Mouse (Mus musculus) T-helper 17 cell (primary cell): ENCODE data around the gene Col9a1.

ENCODE experiments used
- in situ Hi-C, 2 experiments: fragments of 300-600 bp; cut with MboI, MseI; formaldehyde crosslinking; loops; 1 replicate in 1 of 2; 2 replicates in 1 of 2; pipeline ENCODE4 v1.15.1; 2025; ENCODE audit warnings: high pct_unique_total_duplicates in 2 of 2

The Col9a1 gene

DNA sequence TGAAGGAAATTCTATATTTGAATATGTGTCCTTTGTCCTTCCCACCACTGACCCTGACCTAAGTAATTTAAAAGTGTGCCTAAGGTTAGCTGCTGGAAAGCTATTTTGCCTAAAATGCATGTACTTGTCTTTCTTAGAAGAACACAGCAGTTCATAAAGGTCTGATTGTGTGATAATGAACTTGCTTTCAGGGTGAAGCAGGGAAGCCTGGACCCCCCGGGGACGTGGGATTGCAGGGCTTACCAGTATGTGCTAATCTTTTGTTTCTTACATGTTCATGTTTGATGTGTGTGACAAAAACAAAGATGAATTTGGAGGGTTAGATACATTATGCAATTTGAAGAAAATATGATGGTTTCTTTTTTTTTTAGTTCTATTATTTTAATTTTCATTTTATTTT lies 44.8 kb downstream of the Col9a1 start:
- in situ Hi-C loops, result no loop called here

DNA sequence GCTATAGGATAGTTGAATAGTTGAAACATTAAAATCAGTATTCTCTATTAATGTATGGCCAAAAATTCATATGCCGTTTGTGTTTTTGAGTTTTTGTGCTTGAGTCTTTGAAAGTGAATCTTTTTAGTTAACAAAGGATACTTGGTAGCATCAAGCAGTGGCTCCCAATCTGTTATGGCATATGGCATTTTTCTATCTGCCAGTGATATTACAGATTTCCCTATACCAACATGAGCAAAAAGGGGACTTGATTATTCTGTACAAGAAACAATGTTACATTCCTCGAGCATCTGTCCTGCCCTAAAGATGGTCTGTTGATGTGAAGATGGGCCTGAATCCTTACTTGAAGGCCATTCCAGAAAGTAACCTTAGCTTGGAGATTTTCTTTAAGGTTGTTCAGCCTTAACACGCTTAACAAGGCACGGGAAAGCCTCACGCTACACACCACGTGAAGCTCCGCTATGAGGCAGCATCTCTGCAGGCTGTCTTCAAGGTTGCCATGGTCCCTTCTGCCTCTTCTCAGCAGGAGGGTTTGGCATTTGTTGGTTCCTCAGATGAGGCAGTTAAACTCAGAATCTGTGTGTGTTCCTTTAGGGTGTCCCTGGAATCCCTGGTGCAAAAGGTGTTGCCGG lies 45.7 kb downstream of the Col9a1 start:
- in situ Hi-C loops, result no loop called here

DNA sequence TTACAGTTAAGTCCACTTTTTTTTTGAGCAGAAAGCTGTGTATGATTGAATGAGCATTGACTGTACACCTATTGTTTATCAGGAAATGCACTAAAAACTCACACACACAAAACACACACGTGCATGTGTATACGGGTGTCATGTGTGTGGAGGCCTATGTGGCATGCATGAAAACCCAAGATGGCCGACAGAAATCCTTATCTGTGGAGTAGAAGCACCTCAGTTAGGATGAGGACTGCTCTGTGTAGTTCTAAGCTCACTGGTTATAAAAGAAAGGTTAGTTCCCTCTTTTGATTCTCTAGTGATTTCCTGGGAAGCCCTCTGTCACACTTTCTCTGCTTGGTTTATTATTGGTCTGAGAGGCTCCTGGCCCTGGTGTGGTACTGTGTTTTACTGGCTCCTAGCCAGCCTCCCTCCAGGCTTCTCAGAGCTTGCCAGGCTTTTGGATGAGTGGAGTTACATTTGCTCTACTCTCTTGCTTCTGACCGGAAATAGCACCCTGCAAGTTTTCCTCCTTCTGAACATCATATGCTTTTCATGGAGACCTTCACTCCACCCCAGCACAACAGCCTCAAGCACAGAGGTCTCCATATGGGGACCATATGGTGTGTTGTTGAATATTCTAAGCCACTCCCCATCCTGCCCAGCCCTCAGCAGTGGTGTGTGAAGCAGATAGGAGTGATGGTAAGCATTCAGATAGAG lies 48.6 kb downstream of the Col9a1 start:
- in situ Hi-C loops, result no loop called here

DNA sequence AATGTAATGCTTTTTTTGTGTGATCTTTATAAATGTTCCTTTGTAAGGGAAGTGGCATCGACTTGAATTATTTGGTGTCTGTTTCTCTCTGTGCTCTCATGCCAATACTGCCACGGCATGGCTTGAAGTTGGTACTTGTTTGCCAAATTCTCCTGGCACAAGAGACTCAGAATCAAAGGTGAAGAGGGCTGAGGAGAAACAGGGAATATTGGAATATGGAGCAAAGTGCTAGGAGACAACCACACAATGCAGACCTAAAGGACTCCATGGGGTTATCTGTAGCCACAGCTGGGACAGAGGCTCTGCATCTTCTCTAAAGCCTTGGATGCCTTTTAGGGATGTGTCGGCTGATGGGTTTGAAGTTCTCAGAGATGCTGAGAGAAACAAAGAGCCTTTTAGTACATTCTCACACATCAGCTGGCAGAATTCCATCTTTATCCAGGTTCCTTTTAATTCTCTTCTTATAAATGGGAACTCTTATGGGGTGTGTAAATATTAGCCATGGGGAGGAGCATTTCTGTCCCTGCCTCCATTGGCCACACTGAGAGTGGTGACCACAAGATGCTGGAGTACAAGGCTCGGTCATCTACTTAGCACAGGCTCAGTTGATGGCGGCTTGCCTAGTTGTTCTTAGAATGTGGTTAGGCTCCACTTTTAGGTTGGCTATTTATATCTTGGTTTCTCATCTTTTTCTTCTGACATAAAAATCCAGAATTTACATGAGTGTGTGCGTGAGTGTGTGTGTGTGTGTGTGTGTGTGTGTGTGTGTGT lies 49.7 kb downstream of the Col9a1 start:
- in situ Hi-C loops, result no loop called here

DNA sequence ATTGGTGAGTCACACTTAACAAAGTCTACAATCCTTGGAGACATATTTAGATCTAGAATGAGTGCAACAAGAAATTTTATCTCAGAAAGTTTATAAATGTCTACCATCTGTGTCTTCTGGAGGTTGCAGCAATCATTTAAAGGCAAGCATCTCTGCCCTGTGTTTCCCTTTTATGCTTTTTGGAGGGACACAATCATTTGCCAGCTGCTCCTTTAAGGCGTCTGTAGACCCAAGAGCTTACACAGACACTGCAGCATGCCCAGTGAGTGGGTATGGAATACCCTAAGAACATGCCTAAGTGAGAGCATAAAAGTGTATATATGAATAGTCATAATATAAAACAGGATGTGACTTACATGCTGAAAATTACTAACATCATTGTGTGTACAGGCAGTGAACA lies 52.1 kb downstream of the Col9a1 start:
- in situ Hi-C loops, result no loop called here

DNA sequence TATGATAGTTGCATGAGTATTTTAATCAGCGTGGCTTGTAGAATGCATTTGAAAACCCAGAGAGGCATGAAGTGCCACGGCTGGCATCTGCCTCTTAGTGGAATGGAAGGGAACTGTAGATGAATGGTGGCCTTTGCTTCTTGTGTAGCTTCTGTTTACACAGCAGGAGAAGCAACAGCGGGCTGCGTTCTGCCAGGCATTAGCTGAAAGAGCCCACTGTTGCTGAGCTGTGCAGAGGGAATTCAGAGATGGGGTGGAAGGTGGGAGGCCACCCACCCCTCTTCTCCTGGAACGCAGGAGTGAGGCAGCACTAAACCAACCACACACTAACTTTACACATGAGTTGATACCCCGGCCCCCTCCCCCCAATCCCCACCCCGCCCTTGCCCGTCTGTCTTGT lies 53.0 kb downstream of the Col9a1 start:
- in situ Hi-C loops, result no loop called here

DNA sequence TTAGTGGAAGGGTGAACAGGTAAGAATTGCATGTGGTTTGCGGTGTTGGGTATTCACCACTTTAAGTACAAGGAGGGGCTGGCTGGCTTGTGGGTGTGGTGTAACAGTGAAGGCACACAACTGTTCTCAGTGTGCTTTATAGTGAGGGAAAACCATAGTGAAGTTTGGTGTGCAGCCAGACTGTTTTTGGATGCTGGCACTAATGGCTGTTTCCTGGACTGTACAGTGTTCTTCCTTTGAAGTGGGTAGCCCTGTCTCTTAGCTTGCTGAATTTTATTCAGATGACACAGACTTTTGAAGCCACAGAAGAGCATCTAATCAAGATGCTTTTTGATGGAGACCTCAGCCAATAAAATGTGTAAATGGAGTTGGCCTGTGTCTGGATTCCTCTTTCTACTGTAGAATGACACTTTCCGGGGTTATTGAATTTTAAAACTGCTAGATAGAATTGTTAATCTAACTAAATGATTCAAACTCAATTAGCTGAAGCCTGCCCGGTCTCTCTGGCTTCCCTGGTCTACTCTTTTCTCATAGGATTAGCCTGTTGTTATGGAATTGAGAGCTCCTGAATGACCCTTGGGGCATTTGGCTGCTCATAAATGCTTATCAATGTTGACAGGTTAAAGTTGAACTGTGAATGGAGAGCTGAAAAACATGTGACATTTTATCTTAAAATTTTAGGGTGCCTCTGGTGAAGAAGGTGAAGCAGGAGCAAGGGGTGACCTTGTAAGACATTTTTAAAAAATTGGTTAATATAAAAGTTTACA lies 54.3 kb downstream of the Col9a1 start:
- in situ Hi-C loops, result no loop called here

DNA sequence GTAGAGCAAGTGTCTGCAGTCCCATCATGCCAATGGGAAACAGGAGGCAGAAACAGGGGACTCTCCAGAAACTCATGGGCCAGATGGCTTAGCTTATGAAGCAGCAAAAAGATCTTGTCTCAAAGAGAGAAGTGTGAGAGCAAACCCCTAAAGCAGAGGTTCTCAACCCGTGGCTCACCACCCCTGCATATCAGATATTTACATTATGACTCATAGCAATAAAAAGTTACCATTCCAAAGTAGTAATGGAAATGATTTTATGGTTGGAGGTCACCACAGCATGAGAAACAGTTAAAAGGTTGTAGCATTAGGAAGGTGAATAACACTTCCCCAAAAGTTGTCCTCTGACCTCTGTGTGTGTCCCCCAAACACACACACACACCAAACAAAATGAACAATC lies 58.9 kb downstream of the Col9a1 start:
- in situ Hi-C loops, result no loop called here

DNA sequence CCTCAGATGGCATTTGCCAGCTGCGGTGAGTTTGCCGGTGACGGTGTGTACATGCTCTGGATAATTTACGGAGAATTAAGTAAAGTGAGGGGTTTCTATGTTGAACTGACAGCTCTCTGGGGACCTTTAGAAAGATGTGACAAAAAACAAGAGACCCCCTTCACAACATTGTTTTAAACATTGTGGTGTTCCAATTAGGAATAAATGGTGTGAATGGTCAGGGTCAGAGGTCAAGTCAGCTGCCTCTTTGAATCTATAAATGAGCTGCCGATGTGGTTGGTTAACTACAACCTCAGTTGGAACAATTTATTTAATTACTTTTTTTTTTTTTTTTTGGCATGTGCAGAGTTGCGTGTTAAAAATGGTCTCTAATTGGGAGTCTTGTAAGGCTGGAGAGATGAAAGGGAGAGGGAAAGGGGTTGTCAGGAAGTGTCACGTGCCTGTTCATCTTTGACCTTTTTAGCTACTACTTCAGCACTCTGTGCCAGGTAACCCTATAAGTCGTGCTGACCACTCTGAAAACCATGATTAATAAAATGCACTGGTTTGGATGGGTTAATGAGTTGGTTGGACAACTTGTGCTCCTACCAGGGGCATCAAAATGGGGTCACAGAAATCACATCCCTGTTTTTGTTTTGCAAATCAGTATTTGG lies 62.8 kb downstream of the Col9a1 start:
- in situ Hi-C loops, result no loop called here

DNA sequence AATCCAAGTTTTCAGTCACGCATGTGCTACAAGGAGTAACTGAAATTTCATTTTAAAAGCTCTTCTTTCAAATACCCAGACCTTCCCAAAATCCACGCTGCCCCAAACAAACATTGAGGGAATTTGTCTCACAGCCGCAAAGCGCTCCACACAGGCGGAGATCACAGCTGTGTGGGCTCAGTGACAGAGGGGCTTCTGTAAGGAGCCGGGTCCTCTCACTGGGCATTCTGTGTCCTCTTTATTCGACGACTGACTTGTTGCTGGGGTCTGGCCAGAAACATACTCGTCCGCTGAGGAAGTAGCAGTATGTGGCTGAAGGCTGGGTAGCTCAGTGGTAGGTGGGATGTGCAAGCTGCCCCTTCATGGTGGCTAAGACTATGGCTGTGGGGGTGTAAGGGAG lies 67.5 kb downstream of the Col9a1 start:
- in situ Hi-C loops, result loop anchor here in 1 of 2 experiments (5.0 kb wide), 1 partner anchor 418 kb away; no protein-coding TSS in a partner anchor

DNA sequence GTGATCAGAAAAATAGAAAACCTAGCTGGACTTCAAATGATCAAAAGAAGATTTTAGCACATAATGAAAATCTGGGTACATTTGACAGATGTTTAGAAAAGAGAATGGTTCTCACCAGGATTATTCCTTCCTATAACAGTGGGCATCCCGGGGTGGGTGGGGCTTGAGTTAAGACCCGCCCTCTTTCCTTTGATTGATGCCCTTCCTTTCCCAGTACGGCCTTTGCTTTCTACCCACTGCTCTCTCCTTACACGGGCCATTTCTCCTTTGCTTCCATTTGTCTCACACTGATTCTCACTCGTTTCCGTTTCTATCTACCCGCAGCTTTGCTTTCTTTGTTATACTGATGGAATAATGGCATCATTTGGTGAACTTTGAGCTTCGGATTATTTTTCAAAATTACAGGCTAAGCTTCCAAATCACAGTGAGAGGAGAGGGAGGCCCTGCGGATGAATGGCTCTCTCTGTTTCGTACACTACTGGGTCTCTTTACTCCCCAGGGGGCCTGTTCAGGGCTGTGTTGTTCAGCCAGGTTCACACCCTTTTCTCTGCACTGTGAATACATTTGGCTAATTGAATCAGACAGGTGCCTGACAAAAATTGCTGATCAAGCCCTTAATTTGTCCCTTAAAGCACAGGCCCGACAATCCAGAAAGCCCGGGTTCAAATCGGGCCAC lies 68.4 kb downstream of the Col9a1 start:
- in situ Hi-C loops, result loop anchor here in 1 of 2 experiments (5.0 kb wide), 1 partner anchor 419 kb away; no protein-coding TSS in a partner anchor

DNA sequence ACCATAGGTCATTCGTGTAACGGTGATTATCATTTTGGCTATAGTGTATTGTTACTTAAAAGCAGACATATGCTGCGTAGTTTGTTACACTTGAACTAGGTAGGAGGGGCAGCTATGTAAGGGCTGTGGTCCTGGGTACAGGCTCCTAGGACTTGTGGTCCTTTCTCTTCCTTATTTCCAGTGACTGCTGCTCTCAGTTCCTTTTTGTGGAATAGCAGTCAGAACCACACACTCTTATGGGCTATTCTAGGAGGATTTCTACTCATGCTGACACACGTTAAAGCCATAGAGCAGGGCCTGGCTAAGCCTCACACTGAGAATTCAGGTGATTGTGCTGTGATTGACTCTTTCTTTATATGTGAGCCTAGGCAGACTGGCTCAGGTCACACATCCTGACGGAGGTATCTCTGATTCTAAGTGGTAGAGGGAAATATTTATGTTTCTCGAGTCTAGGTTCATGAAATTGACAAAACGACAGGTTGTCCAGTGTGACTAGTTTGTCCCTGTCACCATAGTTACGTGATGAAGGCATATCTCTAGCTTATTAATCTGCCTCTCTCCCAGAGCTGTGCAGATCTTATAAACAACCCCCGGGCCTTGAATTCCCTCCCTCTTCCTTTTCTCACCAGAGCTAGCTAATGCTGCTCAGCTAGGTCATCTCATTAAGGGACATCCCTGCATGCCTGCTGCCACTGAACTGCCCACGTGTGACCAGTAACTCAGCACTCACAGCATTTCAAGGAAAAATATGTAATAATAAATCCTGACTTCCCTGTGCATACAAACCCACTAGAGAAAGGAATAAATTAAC lies 71.1 kb downstream of the Col9a1 start:
- in situ Hi-C loops, result loop anchor here in 1 of 2 experiments (5.0 kb wide), 1 partner anchor 421 kb away; no protein-coding TSS in a partner anchor

DNA sequence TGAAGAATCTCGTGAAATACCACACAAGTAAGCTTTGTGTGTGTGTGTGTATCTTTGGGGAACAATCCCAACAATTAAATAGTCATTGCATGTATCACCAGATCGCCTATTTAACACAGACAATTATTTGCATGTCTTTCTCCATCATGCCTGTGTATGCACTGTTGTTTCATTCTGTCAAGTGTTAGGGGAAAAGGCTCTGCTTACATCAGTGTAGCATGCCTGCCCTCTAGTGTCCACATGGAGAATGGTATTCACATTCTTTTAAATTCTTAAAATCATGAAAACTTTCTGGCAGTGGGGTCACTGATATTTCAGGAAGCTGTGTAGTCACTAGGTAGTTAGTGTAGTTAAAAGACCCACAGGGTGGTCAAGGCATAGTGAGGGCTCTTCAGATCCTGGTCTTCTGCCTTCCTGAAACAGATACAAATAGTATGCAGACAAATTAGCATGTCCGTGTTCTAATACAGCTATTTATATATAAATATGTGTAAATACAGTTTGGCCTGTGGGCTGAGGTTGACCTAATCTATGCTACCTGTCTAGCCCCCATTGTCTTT lies 71.8 kb downstream of the Col9a1 start:
- in situ Hi-C loops, result loop anchor here in 1 of 2 experiments (5.0 kb wide), 1 partner anchor 422 kb away; no protein-coding TSS in a partner anchor

DNA sequence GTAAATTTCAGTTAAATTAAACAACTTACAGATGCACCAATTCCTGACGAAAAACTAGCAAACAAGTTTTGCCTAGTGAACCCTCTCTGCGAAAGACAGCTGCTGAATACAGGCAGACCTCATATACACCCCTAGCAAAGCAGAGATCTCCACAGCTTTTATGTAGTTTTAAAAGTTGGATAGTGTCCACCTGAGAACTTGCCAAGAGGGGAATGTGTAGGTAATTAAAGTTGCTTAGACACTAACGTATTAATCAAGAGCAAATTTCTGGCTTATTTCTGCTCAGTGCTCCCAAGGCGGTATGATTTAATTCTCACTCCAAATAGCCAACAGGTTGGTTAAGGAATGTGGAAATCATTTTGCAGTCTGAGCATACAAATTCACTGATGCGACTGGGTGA lies 80.6 kb downstream of the Col9a1 start:
- in situ Hi-C loops, result no loop called here

DNA sequence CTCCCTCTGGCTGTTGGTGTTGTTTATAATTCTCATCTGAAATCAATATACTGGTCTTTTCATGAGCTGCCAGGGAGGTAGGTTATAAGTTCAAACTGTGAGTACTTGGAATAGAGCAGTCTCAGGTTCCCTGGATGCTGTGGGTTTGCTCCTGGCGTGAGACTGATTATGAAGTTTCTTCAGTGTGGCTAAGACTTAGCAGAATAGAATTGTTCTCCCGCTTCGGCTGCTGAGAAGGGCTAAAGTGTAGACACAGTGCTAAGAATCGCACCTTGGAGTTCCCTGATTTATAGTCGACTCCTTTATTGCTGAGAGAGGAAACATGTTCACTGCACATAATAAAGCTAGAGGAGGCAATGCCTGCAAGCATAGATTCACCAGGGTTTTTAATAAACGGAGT lies 82.0 kb downstream of the Col9a1 start:
- in situ Hi-C loops, result no loop called here

DNA sequence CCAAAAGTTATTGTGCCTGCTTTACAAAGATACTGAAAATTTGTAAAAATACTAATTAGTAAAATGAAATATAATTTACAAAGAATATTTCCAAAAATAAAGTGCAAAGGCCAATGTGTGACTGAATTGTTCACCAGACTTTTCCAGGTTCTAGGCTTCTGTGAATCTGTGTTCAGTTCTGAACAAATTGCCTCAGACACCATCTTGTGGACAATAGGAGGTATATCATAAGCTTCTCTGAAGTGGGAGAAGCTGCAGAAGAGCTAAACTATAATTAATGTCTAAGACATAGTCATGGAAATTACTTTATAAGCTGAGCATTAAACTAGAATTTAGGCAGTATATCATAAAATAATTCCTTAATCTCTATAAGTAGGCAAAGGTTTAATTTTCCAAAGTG lies 83.8 kb downstream of the Col9a1 start:
- in situ Hi-C loops, result no loop called here

DNA sequence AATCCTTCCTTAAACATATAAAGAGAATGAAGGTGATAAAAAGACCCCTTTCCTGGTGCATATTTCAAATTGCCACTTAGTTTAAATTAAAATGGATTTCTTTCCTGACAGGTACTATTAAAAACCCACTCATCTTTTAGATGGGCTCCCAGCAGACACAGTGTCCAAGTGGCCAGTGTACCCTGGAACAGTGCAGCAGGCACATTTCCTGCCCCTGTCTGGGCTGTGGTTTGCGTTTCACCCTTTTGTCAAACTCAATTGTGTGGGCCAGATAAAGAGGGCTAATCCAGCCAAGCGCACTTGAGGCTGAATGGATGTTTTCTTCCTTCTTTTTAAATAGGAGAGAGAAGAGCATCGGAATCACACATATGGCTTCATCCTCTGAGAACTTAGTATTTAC lies 89.6 kb downstream of the Col9a1 start:
- in situ Hi-C loops, result no loop called here

DNA sequence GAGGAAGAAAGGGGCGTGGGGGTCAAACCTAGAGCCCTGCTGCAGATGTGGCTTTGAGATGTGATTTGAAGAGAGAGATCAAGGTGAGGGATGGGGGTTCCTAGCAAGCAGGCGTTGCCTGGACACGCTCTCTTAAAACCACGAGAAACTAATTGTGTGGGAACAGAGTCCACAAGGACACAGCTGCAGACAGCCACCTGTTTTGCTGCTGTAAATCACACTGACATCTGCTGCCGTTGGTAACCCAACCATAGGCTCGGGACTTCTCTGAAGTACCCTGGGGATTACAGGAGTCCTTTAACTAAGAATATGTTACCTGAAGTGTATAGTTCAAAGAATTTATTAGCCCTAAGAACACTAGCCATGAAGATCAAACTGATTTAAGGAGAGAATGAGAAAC lies 109.0 kb downstream of the Col9a1 start:
- in situ Hi-C loops, result no loop called here

DNA sequence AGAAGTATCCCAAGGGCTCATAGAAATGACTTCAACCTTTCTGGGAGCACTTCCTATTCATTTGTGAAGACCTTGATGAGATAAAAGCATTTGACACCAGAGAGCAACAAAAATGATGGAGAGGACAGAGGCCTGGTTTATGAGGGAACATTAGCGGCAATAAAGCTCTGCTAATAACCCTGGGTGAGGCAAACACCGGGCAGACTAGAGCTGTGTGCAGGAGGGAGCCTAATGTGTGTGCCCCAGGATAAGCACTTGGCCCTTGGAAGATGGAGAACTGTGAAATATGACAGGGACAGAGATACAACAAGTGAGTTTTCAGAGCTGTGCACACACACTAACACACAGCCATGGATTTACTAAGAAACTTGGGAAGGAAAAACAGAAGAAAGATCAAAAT lies 115.1 kb downstream of the Col9a1 start:
- in situ Hi-C loops, result no loop called here
